Mouse (Mus musculus) left cerebral cortex, postnatal 25 days (tissue): ENCODE data around the gene E2f8. TPM values are rescaled to one million over a fixed set of nuclear protein-coding genes. Genes with fewer than 3 reads are reported as not detected.

Source experiments
- DNase-seq, 2 experiments: peaks; one replicate each; pipeline ENCODE4 v3.0.0; 2022; ENCODE audit warnings: low spot score in 2 of 2, mixed read lengths in 1 of 2
- intact Hi-C: fragments of 180-260 bp; cut with DNase I; formaldehyde crosslinking; loops from one replicate; pipeline ENCODE4 v1.15.1; 2025
- total RNA-seq, 2 experiments: library from RNA; stranded (reverse); gene quantifications; 2 replicates each; pipeline ENCODE4 v1.2.3; 2021

The E2f8 gene
- total RNA-seq, 2 experiments from 2014 or later = 0.50 to 0.57 TPM

DNA sequence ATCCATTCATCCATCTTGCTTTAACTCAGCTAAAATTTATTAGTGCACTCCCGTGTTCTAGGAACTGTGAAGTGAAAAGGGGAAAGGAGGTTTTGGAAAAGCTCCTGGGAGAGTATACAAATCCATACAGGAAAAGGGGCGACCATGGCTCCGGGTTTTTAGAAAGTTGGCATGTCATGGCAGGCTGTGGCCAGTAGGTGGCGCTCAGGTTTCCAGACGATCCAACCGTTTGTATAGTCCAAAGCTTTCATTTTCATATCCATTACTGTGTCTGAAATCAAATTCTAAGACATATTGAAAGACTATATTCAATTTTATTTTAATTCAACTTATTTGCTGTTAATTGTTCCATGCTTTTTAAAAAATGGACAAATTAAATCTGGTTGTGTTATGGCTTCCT lies 12.8 kb upstream of the E2f8 start:
- intact Hi-C loops = loop anchor here (1.0 kb wide), 1 partner anchor 227 kb away; no protein-coding TSS in a partner anchor
- DNase-seq = peak; percentile 75 to 78

DNA sequence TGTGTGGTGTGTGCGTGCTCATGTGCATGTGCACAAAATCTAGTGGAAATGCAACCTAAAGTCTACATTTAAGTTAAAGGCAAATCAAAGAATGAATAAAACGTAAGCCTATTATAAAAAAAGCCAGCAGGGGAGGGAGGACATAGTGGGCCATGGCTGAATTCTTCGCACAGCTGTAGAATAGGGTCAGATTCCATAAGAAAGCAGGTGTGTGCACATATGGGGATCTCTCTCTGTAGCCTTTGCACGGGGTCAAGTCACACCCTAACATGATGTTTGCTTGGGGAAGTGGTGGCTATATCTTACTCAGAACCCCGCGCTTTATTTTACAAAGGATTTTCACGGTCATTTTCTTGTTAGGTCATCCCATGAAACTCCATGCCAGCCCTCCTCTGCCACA lies 11.7 kb upstream of the E2f8 start:
- intact Hi-C loops = no loop called here
- no peak for DNase-seq

DNA sequence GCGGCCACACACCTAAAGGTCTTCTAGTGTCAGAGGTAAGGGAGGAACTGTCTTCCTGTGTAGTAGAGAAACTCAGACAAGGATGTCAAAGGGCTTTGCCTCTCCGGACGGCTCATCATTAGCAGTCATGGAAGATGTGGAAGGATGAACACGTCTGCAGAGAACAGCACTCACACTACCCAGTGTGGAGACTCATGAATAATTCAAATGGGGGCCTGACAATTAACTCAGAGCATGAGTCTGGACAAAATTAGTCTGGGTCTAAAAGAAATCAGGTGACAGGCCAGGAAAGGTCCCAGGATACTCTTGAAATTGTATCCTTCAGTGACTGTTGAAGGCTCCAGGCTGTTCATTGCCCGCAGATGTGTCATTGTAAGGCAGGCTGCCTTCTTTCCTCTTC lies 9.6 kb upstream of the E2f8 start:
- intact Hi-C loops = no loop called here
- DNase-seq = no peak

DNA sequence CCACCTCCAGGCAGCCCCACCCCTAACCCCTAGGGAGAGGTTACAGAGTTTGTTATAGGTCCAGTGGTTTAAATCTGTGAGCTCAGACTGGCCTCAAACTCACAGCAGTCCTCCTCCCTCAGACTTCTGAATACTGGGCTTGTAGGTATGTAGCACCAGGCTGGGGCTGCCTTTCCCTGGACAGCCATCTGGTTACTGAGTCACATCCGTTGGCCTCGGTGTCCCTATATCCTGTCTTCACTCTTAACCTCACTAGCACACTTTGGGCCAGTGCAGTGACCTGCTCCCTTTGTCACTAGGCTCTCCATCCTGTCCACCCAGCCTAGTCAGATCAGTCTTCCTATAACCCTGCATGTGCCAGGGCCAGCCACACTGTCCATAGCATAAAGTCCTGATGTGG lies 7.4 kb upstream of the E2f8 start:
- DNase-seq = no peak
- intact Hi-C loops = no loop called here

DNA sequence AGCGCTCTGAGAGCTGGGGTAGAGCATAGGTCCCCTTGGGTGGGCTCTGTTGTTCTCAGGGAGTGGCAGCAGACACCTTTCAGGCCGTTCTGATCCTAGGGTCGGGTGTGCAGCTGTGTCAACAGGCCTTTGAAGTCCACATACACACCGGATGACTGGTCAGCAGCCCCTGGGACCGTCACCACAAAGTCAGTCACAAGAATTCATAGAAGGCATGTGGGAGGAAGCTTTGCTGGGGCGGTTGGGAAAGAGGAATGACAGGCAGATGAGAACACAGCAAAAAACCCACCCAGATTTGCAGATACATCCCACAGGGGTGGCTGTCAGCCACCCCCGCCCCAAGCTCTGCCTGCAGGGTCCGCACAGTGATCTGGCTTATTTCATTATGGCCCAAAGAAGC lies 6.6 kb upstream of the E2f8 start:
- DNase-seq = no peak
- intact Hi-C loops = no loop called here

DNA sequence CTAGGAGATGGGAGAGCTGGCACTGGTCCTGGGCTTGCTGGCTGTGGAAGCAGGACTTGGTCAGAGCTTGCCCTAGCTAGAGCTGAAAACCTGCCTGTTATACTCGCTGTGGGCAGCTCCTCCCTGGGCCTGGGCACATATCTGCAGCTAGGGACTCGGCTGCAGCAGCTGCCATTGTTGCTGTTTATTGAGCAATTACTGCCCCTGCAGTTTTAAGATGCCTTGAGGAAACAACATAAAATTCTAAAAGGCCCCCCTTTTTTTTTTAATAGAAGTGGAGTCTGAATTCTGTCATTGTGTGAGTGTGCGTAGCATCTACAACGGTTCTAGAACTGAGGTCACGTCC lies 2.8 kb upstream of the E2f8 start:
- DNase-seq = no peak
- intact Hi-C loops = no loop called here

DNA sequence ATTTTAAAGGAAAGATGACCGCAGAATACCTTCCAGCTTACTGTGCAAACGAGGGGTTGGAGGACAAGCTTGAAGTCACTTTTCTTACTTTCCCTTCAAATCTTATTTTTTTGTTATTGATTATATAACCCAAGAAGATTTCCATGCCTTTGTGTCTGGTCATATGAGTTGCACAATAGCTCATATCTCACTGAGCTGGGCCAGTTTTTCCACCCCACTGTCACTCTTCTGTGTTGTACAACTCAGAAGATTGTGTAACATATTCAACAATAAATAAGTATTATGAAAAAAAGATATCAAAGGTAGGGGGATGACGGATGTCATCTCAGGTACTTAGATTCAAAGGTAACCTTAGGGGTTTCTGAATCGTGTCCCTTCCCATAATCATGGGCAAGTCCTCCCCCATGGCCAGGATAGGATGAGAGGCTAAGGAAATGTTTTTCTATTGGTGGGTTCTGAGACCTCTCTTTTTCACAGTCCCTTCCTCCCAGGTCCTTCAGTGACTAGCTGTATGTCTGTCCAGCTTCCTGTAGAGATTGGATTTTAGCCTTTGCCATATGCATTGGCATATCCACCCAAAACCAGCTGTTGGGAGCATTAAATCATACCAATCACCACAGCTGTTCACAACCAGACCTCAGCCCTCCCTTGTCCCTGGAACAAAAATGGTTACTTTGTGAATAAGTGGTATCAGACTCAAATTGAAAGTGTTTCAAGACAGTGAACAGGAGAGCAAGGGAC lies 2.3 kb upstream of the E2f8 start:
- intact Hi-C loops = no loop called here
- DNase-seq = no peak

DNA sequence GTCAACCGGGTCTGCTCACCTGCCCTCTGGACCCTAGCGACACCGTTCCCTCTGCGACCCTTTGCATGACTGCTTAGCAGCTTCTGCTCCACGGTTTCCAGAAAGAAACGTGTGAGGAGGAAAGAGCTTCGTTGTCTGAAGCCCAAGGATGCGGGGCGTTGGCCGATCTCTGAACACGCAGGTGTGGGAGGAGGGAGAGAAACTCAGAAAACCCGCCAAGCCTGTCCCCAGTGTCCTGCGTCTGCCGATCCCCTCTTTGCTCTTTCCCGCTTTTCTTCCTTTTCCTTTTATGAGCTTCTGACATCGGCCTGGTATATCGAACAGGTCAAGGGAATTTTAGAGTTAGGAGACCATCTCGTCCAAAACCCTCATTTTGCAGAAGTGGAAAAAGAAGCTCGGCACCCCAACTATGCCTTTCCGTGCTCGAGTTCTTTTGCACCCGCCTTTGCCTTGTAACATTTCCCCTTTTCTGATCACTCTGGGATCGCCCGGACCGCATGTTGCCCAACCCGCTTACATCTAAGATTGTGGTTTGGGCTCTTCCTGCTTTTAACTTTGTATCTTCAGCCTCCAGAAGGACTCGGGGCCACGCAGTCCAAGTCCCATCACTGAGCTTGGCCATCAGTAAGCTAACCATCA lies 694 bp upstream of the E2f8 start:
- intact Hi-C loops = no loop called here
- DNase-seq = no peak

DNA sequence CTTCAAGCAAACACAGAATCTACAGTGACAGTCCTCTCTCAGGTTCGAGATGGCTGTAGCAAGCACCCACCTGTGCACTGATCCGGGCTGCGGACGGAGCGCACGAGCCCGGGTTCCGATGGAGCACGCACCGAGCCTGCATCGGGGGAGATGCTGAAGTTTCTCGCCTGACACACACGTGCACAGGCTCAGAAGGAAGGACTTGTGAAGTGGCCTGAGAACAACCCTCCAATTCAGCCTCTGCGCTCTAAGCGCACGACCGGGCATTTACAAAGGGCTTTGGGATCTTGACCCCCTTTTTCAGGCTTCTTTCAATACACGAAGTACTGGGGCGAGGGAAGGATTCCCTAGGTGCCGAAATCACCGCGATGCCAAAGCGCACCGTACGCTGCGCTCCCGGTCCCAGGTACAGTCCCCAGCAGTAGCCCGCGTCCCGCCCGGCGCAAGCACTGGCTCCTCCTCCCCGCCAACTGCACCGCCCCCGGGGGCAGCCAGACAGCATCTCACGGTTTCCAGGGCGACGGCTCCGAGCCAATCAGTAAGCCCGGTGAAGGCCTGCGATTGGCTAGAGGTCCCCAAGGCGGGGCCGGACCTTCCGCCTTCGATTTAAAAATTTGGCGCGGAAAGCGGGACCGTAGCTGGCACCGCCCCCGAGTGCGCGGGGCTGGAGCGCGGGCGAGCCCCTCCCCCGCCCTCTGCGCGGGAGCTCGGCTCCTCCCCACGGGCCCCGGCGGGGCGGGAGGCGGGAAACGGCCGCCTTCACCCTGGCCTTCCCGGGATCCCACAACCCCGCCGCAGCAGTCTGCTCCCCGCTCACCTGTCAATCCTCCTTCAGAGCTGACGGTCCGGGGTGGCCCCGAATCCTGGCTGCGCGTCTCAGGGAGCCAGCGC lies 560 bp downstream of the E2f8 start:
- intact Hi-C loops = no loop called here
- DNase-seq = peak; percentile 92 to 98

DNA sequence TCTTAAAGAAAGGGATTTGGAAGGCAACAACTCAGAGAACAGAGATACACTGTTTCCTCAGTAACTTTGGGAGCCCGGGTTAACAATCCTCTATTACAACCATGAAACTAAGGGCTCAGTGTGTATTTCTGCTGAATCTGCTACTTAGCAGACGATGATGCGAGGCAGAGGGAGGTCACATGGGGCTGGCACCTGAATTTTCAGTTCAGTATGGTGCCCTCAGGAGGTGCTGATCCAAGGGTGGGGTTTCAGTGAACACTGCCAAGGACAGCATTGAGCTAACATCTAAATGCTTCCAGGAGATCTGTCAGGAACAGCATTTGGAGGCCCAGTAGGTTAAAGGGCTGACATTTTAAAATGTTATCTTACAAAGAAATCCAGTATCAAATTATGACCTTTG lies 1.8 kb downstream of the E2f8 start:
- no peak for DNase-seq
- intact Hi-C loops = loop anchor here (5.0 kb wide), 1 partner anchor 62 kb away; no protein-coding TSS in a partner anchor

DNA sequence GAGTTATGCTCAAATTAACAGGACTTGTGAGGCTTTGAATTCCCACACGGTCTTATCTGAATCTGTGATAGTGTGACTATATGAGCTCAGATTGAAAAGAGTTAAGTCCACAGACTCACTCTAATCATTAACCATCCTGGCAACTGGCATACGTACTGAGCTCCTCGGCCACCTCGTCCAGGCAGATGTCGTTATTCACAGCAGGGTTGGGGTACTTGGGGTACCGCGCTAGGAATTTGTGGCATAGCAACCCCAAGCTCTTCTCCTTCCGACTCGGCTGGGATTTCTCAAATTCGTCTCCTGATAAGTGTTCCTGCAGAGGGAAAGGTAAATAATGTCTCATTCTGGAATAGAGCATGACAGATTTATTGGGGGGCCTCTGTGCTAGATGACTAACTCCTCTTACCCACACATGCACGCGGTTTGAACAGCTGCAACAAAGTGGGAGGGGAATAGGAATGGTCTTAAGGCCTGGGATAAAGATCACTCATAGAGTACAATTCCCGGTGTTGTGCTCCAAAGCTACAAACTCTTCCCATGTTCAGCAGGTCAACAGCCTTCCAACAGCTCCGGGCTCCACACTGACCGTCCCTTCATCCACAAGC lies 3.5 kb downstream of the E2f8 start:
- DNase-seq = no peak
- intact Hi-C loops = loop anchor here (5.0 kb wide), 1 partner anchor 61 kb away; no protein-coding TSS in a partner anchor

DNA sequence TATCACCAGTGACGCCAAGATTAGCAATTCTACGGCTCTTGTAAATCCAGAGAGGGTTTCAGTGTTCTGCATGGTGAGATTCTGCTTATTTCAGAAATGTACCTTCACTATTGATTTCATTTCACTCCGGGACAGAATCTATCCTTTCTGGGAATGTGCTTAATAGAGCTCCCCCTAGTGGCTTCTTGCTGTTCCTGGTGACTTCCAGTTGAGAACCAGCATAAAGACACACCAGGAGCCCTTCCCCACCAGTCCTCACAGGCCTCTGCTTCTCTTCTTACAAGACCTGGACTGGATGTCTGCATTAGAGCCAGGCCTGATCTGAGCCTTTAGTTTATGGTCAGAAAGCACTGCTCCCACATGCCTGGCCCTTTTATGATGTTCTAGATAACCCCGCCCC lies 4.9 kb downstream of the E2f8 start:
- intact Hi-C loops = loop anchor here (1.0 to 5.0 kb wide), 2 partner anchors 59 to 127 kb away; no protein-coding TSS in a partner anchor
- peak; percentile 70 for DNase-seq

DNA sequence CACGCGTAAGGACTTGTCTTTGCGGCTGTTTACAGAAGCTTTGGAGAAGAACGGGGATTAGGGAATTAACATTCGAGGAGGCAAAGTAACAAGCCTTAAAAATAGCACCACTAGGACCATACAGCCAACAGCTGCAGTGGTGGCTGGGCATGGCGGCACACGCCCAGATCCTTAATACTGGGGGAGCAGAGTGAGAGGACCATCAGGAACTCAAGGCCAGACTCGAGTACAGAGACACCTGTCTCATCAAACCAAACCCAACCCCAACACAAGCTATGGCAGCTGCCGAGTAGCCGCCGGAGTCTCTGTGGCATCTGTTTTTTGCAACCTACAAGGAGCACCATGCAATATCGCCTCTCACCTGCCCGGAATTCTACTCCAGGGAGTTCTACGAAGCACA lies 6.3 kb downstream of the E2f8 start:
- intact Hi-C loops = loop anchor here (5.0 kb wide), 1 partner anchor 58 kb away; no protein-coding TSS in a partner anchor
- no peak for DNase-seq

DNA sequence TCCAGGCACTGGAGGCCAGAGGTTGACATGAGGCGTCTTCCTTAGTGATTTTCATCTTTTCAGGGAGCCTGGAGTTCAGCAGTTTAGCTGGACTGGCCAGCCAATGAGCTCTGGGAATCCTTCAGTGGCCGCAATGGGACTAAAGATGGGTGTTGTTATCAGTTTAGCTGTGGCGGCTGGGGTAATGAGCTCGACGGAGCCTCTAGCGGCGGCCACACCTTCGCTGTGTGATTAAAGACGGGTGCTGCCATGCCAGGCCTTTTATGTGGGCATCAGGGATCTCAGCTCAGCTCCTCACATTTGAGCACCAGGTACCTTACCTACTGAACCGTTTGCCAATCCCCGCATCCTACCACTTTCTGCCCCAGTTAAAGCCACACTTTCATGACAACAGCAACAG lies 10.1 kb downstream of the E2f8 start:
- intact Hi-C loops = loop anchor here (5.0 kb wide), 1 partner anchor 39 kb away; no protein-coding TSS in a partner anchor
- no peak for DNase-seq

DNA sequence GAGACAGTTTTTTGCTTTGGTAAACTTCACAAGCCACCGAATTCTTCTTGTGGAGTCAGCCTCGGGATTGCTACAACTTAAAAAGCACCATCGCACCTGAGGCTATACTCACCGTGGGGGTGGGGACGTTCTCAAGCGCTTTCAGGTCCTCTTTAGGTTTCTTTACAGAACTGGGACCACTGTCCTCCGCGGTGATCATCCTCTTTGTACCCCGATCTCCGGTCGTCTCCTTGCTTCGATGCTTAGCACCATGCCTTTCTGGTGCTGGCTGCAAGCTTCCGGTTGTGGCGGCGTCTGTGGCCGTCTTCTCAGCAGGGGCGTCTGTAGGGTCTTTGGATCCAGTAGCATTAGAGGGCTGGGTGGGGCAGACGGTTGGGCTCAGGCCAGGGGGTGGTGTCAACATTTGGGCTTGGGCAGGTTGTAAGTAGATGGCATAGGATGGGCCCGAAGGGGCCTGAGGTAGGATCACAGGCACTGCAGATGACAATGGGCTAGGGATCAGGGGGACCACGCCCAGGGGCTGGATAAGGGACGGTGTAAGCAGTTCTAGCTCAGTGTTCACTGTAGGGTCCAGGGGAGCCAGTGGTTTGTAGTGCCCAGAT lies 10.7 kb downstream of the E2f8 start:
- no peak for DNase-seq
- intact Hi-C loops = loop anchor here (5.0 kb wide), 1 partner anchor 38 kb away; no protein-coding TSS in a partner anchor

DNA sequence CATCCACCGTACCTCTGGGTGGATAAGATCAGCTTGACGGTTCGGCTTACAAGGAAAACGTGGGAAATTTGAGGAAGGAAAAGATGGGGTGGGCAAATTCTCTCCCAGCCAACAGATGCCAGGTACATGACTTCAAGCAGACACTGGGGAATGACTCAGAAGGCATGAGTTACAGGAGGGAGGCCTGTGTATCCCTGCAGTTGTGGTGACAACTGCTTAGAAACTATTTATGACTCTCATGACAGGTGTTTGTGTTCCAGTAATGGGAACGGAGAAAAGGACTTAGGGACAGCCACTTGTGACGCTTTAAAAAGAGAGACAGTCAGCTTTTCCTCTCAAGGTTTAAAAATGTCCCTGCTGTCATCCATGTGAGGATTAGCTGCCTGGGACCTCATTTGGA lies 11.3 kb downstream of the E2f8 start:
- no peak for DNase-seq
- intact Hi-C loops = loop anchor here (5.0 kb wide), 1 partner anchor 38 kb away; no protein-coding TSS in a partner anchor

DNA sequence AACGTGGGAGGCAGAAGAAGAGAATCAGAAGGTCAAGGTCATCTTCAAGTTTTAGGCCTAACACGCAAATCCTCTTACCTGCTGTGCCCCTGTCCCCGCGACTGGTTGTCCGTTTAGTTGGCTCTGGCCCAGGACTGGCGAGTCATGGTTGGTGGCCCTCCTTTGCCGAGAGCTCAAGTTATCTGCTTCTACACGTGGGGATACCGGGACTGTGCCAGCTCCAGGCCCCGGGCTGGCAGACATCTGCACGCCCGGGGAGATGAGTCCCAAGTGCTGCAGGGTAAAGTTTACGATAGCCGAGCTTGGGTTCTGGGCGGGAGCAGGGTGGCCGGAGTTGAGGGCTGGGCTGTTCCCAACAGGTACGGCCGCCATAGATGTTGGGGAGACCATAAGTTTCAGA lies 13.8 kb downstream of the E2f8 start:
- no peak for DNase-seq
- intact Hi-C loops = no loop called here

DNA sequence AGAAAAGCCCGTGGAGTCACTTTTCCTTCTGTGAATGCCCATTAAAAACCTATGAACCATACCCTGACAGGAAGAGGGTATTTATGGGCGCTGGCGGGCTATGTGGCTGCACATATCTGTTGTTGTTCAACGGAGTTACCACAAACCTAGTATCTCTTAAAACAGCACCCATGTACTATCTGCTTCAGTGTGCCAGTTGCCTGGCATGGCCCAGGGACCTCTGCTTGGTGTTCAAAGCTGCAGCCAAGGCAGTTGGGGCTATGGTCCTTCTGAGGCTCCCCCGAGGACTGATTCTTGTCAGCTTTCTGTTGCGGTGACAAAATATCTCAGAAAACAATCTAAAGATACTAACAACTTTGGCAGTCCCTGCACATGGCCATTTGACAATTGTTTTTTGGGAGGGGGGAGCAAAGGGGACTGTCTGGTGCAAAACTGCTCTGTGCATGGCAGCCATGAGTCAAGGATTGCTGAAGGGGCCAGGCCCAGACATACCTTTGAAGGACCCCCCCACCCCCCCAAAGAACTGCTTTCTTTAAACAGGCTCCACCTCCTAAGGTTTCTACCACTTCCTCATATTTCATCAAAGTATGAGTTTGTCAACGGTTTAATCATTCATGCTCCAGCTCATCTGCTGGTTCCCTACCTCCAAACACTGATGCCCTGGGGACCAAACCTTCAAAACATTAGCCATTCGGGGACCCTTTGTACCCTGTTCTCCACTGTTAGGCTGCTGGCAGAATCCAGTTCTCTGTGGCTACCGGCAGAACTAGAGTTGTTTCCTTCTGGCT lies 16.5 kb downstream of the E2f8 start:
- intact Hi-C loops = no loop called here
- no peak for DNase-seq

DNA sequence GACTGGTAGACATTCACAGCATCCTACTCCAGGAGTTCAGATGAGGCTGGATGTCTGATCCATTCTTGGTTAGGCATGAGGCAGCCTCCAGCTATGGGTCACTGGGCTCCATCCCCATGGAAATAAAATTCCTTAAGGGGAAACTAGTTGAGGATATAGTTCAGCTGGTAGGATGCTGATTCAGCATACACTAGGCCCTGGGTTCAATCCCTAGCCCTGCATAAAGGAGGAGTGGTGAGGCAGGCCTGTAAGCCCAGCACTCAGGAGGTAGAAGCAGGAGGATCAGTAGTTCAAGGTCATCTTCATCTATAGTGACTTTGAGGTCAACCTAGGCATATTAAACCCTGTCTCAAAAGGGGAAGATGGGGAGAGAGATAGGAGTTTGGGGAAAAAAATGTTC lies 17.2 kb downstream of the E2f8 start:
- intact Hi-C loops = no loop called here
- no peak for DNase-seq
